Mouse (Mus musculus) heart, embryonic 12.5 days (tissue): Measurements from ENCODE around the gene Hyal2. TPM values are rescaled to one million over a fixed set of nuclear protein-coding genes. Genes with fewer than 3 reads are reported as not detected.

Experiments used
- ATAC-seq: fragments of 200-750 bp; cut with Nextera tagmentation; 2 replicates; pipeline ENCODE4 v1.8.0; 2017; ENCODE audit warnings: moderate TSS enrichment, moderate library complexity; ENCODE audit not compliant: insufficient number of reproducible peaks, low FRiP score
- H3K27ac ChIP-seq: fragments of 300-500 bp; sonication (generic); 2 replicates; pipeline ENCODE4 v1.5.1; 2016; ENCODE audit warnings: mild to moderate bottlenecking, moderate library complexity; ENCODE audit not compliant: poor library complexity, severe bottlenecking
- H3K27me3 ChIP-seq: fragments of 300-500 bp; sonication (generic); replicated peaks from 2 replicates; pipeline ENCODE4 v1.6.1; 2016; ENCODE audit warnings: mild to moderate bottlenecking, moderate library complexity
- H3K36me3 ChIP-seq: fragments of 300-500 bp; sonication (generic); 2 replicates; pipeline ENCODE4 v1.6.1; 2016; ENCODE audit warnings: mild to moderate bottlenecking, moderate library complexity
- H3K4me1 ChIP-seq: fragments of 300-500 bp; sonication (generic); replicated peaks from 2 replicates; pipeline ENCODE4 v1.6.1; 2016; ENCODE audit warnings: mild to moderate bottlenecking
- H3K4me2 ChIP-seq: fragments of 300-500 bp; sonication (generic); 2 replicates; pipeline ENCODE4 v1.6.1; 2016; ENCODE audit warnings: mild to moderate bottlenecking, moderate library complexity
- H3K4me3 ChIP-seq: fragments of 300-500 bp; sonication (generic); 2 replicates; pipeline ENCODE4 v1.5.1; 2016; ENCODE audit warnings: mild to moderate bottlenecking
- H3K9ac ChIP-seq: fragments of 300-500 bp; sonication (generic); 2 replicates; pipeline ENCODE4 v1.6.1; 2016; ENCODE audit warnings: mild to moderate bottlenecking, moderate library complexity
- H3K9me3 ChIP-seq: fragments of 300-500 bp; sonication (generic); replicated peaks from 2 replicates; pipeline ENCODE4 v1.6.1; 2016; ENCODE audit warnings: mild to moderate bottlenecking, moderate library complexity
- WGBS: fragments of 180-500 bp; shearing (Covaris S2); methylation state at CpG from one replicate; pipeline ENCODE4 v1.1.7; 2016; 5-methylcytosine and 5-hydroxymethylcytosine counted together
- polyA plus RNA-seq: library from polyadenylated mRNA; unstranded; fragments of >200 nt; fragmentation: Nextera tagmentation; extraction: Ambion mirVana; gene quantifications from 2 replicates; pipeline ENCODE4 v1.2.1, GENCODE M21; 2016

The Hyal2 gene
- polyA plus RNA-seq, 1 experiment from 2014 or later, result 106 TPM

- peaks cover 42% of the 10 kb centered on the region for H3K4me1 ChIP-seq
- peaks cover 53% of the 10 kb centered on the region for H3K36me3 ChIP-seq
- ATAC-seq, result no peak
- no peak overlapping the region for H3K4me3 ChIP-seq
- H3K4me2 ChIP-seq, result no peak overlapping the region
- no peak overlapping the region for H3K9ac ChIP-seq
- no peaks in the 10 kb centered on the region for H3K9me3 ChIP-seq
- H3K27me3 ChIP-seq, result no peaks in the 10 kb centered on the region
- WGBS, result 92% methylated on average over 8 of the region's 8 CpGs
- no peak overlapping the region for H3K27ac ChIP-seq
Observed at GRCm38 (mm10) chr9:107539940-107540339, 27.8 kb upstream of the Hyal2 start.

GRCm38 (mm10) chr9:107540420-107540819 is 27.3 kb upstream of the Hyal2 start:
- H3K9me3 ChIP-seq, result no peaks in the 10 kb centered on the region
- H3K27ac ChIP-seq, result no peak overlapping the region
- no peak overlapping the region for H3K9ac ChIP-seq
- H3K27me3 ChIP-seq, result no peaks in the 10 kb centered on the region
- peaks cover 57% of the 10 kb centered on the region for H3K36me3 ChIP-seq
- H3K4me2 ChIP-seq, result no peak overlapping the region
- 66% methylated on average over 4 of the region's 4 CpGs for WGBS
- no peak for ATAC-seq
- H3K4me1 ChIP-seq, result peaks cover 38% of the 10 kb centered on the region
- H3K4me3 ChIP-seq, result no peak overlapping the region

- Histone ChIP-seq H3K9me3 (no peaks in the 10 kb centered on the region), H3K27me3 (no peaks in the 10 kb centered on the region), H3K4me2 (peak overlapping the region; percentile 93), H3K4me1 (peaks cover 33% of the 10 kb centered on the region), H3K4me3 (peak overlapping the region; percentile 74), H3K36me3 (peaks cover 57% of the 10 kb centered on the region), H3K27ac (no peak overlapping the region), H3K9ac (peak overlapping the region; percentile 86; the same call in 1 of the 2 replicates)
- 27% methylated on average over 10 of the region's 10 CpGs for WGBS
- ATAC-seq, result no peak
Observed at GRCm38 (mm10) chr9:107541005-107541404, 26.7 kb upstream of the Hyal2 start.

- ATAC-seq, result peak; percentile 88
- 1% methylated on average over 46 of the region's 46 CpGs for WGBS
- H3K4me2 ChIP-seq, result peak within 1 kb of the TSS; percentile 93
- H3K36me3 ChIP-seq, result peaks cover 54% of the 10 kb centered on the region
- peaks cover 28% of the 10 kb centered on the region for H3K4me1 ChIP-seq
- H3K27me3 ChIP-seq, result no peaks in the 10 kb centered on the region
- no peaks in the 10 kb centered on the region for H3K9me3 ChIP-seq
- H3K4me3 ChIP-seq, result peak within 1 kb of the TSS; percentile 74
- peak within 1 kb of the TSS; percentile 86 for H3K9ac ChIP-seq
- H3K27ac ChIP-seq, result peak within 1 kb of the TSS; percentile 38; the same call in 1 of the 2 replicates
Observed at GRCm38 (mm10) chr9:107541474-107542351, 26.0 kb upstream of the Hyal2 start, which contains the start of the genes Cyb561d2 and Nprl2. Gene Cyb561d2 (minus strand): TSS chr9:107542193. Gene Nprl2 (plus strand): TSS chr9:107542226.

- H3K27ac ChIP-seq, result peak overlapping the region; percentile 38; the same call in 1 of the 2 replicates
- ATAC-seq, result peak; percentile 5; the same call in 1 of the 2 replicates
- peak overlapping the region; percentile 86 for H3K9ac ChIP-seq
- peak overlapping the region; percentile 74 for H3K4me3 ChIP-seq
- H3K27me3 ChIP-seq, result no peaks in the 10 kb centered on the region
- H3K4me2 ChIP-seq, result peak overlapping the region; percentile 93
- 2% methylated on average over 11 of the region's 11 CpGs for WGBS
- H3K4me1 ChIP-seq, result peaks cover 28% of the 10 kb centered on the region
- H3K36me3 ChIP-seq, result peaks cover 49% of the 10 kb centered on the region
- no peaks in the 10 kb centered on the region for H3K9me3 ChIP-seq
Observed at GRCm38 (mm10) chr9:107542352-107542686, 25.4 kb upstream of the Hyal2 start.

- Histone ChIP-seq H3K4me1 (peaks cover 29% of the 10 kb centered on the region), H3K9ac (peak overlapping the region; percentile 86), H3K4me3 (peak overlapping the region; percentile 74), H3K9me3 (no peaks in the 10 kb centered on the region), H3K36me3 (peaks cover 45% of the 10 kb centered on the region), H3K27me3 (0 out of 2 replicates have a peak, but pooled peaks cover under 1% of the 10 kb centered on the region), H3K4me2 (peak overlapping the region; percentile 93), H3K27ac (no peak overlapping the region)
- ATAC-seq, result no peak
- 44% methylated on average over 8 of the region's 8 CpGs for WGBS
Observed at GRCm38 (mm10) chr9:107542721-107543120, 25.0 kb upstream of the Hyal2 start.

GRCm38 (mm10) chr9:107543299-107543698 is 24.4 kb upstream of the Hyal2 start:
- WGBS, result 84% methylated on average over 11 of the region's 11 CpGs
- Histone ChIP-seq H3K36me3 (peaks cover 39% of the 10 kb centered on the region), H3K4me1 (peaks cover 29% of the 10 kb centered on the region), H3K27me3 (peaks cover 6% of the 10 kb centered on the region), H3K27ac (no peak overlapping the region), H3K9me3 (no peaks in the 10 kb centered on the region), H3K9ac (no peak overlapping the region), H3K4me3 (peak overlapping the region; percentile 74; the same call in 1 of the 2 replicates), H3K4me2 (peak overlapping the region; percentile 93)
- ATAC-seq, result no peak

- Histone ChIP-seq H3K36me3 (peaks cover 30% of the 10 kb centered on the region), H3K9ac (no peak overlapping the region), H3K4me1 (peaks cover 29% of the 10 kb centered on the region), H3K9me3 (no peaks in the 10 kb centered on the region), H3K4me3 (no peak overlapping the region), H3K4me2 (no peak overlapping the region), H3K27ac (no peak overlapping the region), H3K27me3 (peaks cover 16% of the 10 kb centered on the region)
- ATAC-seq, result no peak
- 94% methylated on average over 17 of the region's 17 CpGs for WGBS
Observed at GRCm38 (mm10) chr9:107544196-107544700, 23.5 kb upstream of the Hyal2 start.

GRCm38 (mm10) chr9:107544729-107545128 is 23.0 kb upstream of the Hyal2 start:
- Histone ChIP-seq H3K36me3 (peaks cover 25% of the 10 kb centered on the region), H3K9me3 (no peaks in the 10 kb centered on the region), H3K4me1 (peaks cover 29% of the 10 kb centered on the region), H3K4me3 (no peak overlapping the region), H3K9ac (no peak overlapping the region), H3K4me2 (no peak overlapping the region), H3K27ac (no peak overlapping the region), H3K27me3 (peaks cover 20% of the 10 kb centered on the region)
- no peak for ATAC-seq
- WGBS, result 90% methylated on average over 12 of the region's 12 CpGs

- ATAC-seq, result no peak
- 86% methylated on average over 10 of the region's 10 CpGs for WGBS
- Histone ChIP-seq H3K9me3 (no peaks in the 10 kb centered on the region), H3K4me2 (no peak overlapping the region), H3K36me3 (peaks cover 21% of the 10 kb centered on the region), H3K27ac (no peak overlapping the region), H3K9ac (no peak overlapping the region), H3K4me3 (no peak overlapping the region), H3K4me1 (peaks cover 29% of the 10 kb centered on the region), H3K27me3 (peaks cover 25% of the 10 kb centered on the region)
Observed at GRCm38 (mm10) chr9:107545199-107545598, 22.5 kb upstream of the Hyal2 start.

- Histone ChIP-seq H3K4me2 (no peak overlapping the region), H3K9ac (no peak overlapping the region), H3K36me3 (peaks cover 21% of the 10 kb centered on the region), H3K4me1 (peaks cover 30% of the 10 kb centered on the region), H3K4me3 (no peak overlapping the region), H3K27me3 (peaks cover 29% of the 10 kb centered on the region), H3K27ac (no peak overlapping the region), H3K9me3 (no peaks in the 10 kb centered on the region)
- 11% methylated on average over 3 of the region's 3 CpGs for WGBS
- no peak for ATAC-seq
Observed at GRCm38 (mm10) chr9:107545602-107546001, 22.1 kb upstream of the Hyal2 start.
